Mouse (Mus musculus) liver, embryonic 13.5 days (tissue): ENCODE data around the gene Rpl39l. TPM values are rescaled to one million over a fixed set of nuclear protein-coding genes. Genes with fewer than 3 reads are reported as not detected.
"Not testable (repeated sequence)": the region's sequence is repeated elsewhere in the genome, so short reads cannot be mapped to it uniquely, and the experiment has no call there.

Experiments
- ATAC-seq: fragments of 200-750 bp; cut with Nextera tagmentation; 2 replicates; pipeline ENCODE4 v1.8.0; 2017; ENCODE audit warnings: low read depth, mild to moderate bottlenecking, moderate number of reproducible peaks, moderate library complexity
- DNase-seq: peaks from one replicate; pipeline ENCODE4 v3.0.0; 2022
- H3K27ac ChIP-seq: fragments of 300-500 bp; sonication (generic); 2 replicates; pipeline ENCODE4 v1.5.1; 2015; ENCODE audit warnings: moderate library complexity, mild to moderate bottlenecking, inconsistent platforms
- H3K27me3 ChIP-seq: fragments of 300-500 bp; sonication (generic); 2 replicates; pipeline ENCODE4 v1.6.1; 2015; ENCODE audit warnings: mild to moderate bottlenecking, inconsistent platforms
- H3K36me3 ChIP-seq: fragments of 300-500 bp; sonication (generic); 2 replicates; pipeline ENCODE4 v1.6.1; 2015; ENCODE audit warnings: mild to moderate bottlenecking, inconsistent platforms
- H3K4me1 ChIP-seq: fragments of 300-500 bp; sonication (generic); replicated peaks from 2 replicates; pipeline ENCODE4 v1.6.1; 2015; ENCODE audit warnings: inconsistent platforms
- H3K4me2 ChIP-seq: fragments of 300-500 bp; sonication (generic); 2 replicates; pipeline ENCODE4 v1.6.1; 2015; ENCODE audit warnings: inconsistent platforms, mild to moderate bottlenecking, moderate library complexity
- H3K4me3 ChIP-seq: fragments of 300-500 bp; sonication (generic); replicated peaks from 2 replicates; pipeline ENCODE4 v1.5.1; 2015; ENCODE audit warnings: mild to moderate bottlenecking, inconsistent platforms
- H3K9ac ChIP-seq: fragments of 300-500 bp; sonication (generic); 2 replicates; pipeline ENCODE4 v1.6.1; 2015; ENCODE audit warnings: mild to moderate bottlenecking, inconsistent platforms
- H3K9me3 ChIP-seq: fragments of 300-500 bp; sonication (generic); replicated peaks from 2 replicates; pipeline ENCODE4 v1.6.1; 2016; ENCODE audit warnings: inconsistent platforms
- WGBS: fragments of 180-500 bp; shearing (Covaris S2); methylation state at CpG from one replicate; pipeline ENCODE4 v1.1.7; 2015; ENCODE audit not compliant: insufficient replicate concordance; 5-methylcytosine and 5-hydroxymethylcytosine counted together
- polyA plus RNA-seq: library from polyadenylated mRNA; unstranded; fragments of >200 nt; fragmentation: Nextera tagmentation; extraction: Ambion mirVana; gene quantifications from 2 replicates; pipeline ENCODE4 v1.2.1, GENCODE M21; 2015

Gene Rpl39l
- polyA plus RNA-seq: 1.0 and 1.5 TPM in 2 replicates

GRCm38 (mm10) chr16:10170005-10170404 is at the start of gene Rpl39l:
Gene Rpl39l (plus strand): TSS chr16:10170226.
- ATAC-seq (no peak), DNase-seq (no peak)
- Histone ChIP-seq H3K9me3 (peaks cover 4% of the 10 kb centered on the region; the same call in 1 of the 2 replicates), H3K4me2 (no peak within 1 kb of the TSS), H3K27me3 (no peaks in the 10 kb centered on the region), H3K9ac (no peak within 1 kb of the TSS), H3K4me3 (no peak within 1 kb of the TSS), H3K27ac (no peak within 1 kb of the TSS), H3K36me3 (no peaks in the 10 kb centered on the region), H3K4me1 (no peaks in the 10 kb centered on the region)
- WGBS: 77% methylated on average over 22 of the region's 22 CpGs

- 50% methylated on average over 1 of the region's 1 CpGs for WGBS
- H3K9me3 ChIP-seq: no peaks in the 10 kb centered on the region; the same call in 1 of the 2 replicates
- H3K4me1 ChIP-seq: no peaks in the 10 kb centered on the region
- no peak overlapping the region for H3K4me3 ChIP-seq
- H3K27me3 ChIP-seq: no peaks in the 10 kb centered on the region
- DNase-seq (no peak), ATAC-seq (no peak)
- H3K4me2 ChIP-seq: no peak overlapping the region
- no peak overlapping the region for H3K9ac ChIP-seq
- H3K36me3 ChIP-seq: no peaks in the 10 kb centered on the region
- H3K27ac ChIP-seq: no peak overlapping the region
These were observed 42.4 kb upstream of the Rpl39l start for GRCm38 (mm10) chr16:10127586-10127985.

- no peak overlapping the region for H3K4me2 ChIP-seq
- no peaks in the 10 kb centered on the region for H3K27me3 ChIP-seq
- no peak overlapping the region for H3K27ac ChIP-seq
- no peak overlapping the region for H3K4me3 ChIP-seq
- no peaks in the 10 kb centered on the region; the same call in 1 of the 2 replicates for H3K9me3 ChIP-seq
- no peaks in the 10 kb centered on the region for H3K36me3 ChIP-seq
- ATAC-seq (no peak), DNase-seq (no peak)
- no peaks in the 10 kb centered on the region for H3K4me1 ChIP-seq
- no peak overlapping the region for H3K9ac ChIP-seq
- 41% methylated on average over 2 of the region's 2 CpGs for WGBS
These were observed 40.7 kb upstream of the Rpl39l start for GRCm38 (mm10) chr16:10129052-10129911.

- 30% methylated on average over 2 of the region's 2 CpGs for WGBS
These were observed 26.9 kb upstream of the Rpl39l start for GRCm38 (mm10) chr16:10143166-10143565.

GRCm38 (mm10) chr16:10147401-10147800 is 22.6 kb upstream of the Rpl39l start:
- WGBS: 74% methylated on average over 5 of the region's 5 CpGs
- ATAC-seq (no peak), DNase-seq (no peak)
- Histone ChIP-seq H3K27me3 (no peaks in the 10 kb centered on the region), H3K9ac (no peak overlapping the region), H3K27ac (no peak overlapping the region), H3K4me2 (no peak overlapping the region), H3K4me3 (no peak overlapping the region), H3K4me1 (no peaks in the 10 kb centered on the region), H3K36me3 (no peaks in the 10 kb centered on the region), H3K9me3 (peaks cover 4% of the 10 kb centered on the region; the same call in 1 of the 2 replicates)

More at GRCm38 (mm10) chr16:10143166-10143565, 26.9 kb upstream of the Rpl39l start:
- no peak for DNase-seq
- Histone ChIP-seq H3K27ac (no peak overlapping the region), H3K9me3 (peaks cover 4% of the 10 kb centered on the region; the same call in 1 of the 2 replicates), H3K4me2 (no peak overlapping the region), H3K36me3 (no peaks in the 10 kb centered on the region), H3K4me3 (no peak overlapping the region), H3K9ac (no peak overlapping the region), H3K4me1 (no peaks in the 10 kb centered on the region), H3K27me3 (no peaks in the 10 kb centered on the region)
- no peak for ATAC-seq

- H3K27ac ChIP-seq: no peak overlapping the region
- no peak overlapping the region for H3K9ac ChIP-seq
- no peak overlapping the region for H3K4me2 ChIP-seq
- H3K27me3 ChIP-seq: no peaks in the 10 kb centered on the region
- H3K4me1 ChIP-seq: no peaks in the 10 kb centered on the region
- DNase-seq: no peak
- H3K9me3 ChIP-seq: peaks cover 5% of the 10 kb centered on the region; the same call in 1 of the 2 replicates
- ATAC-seq: no peak
- WGBS: 80% methylated on average over 8 of the region's 8 CpGs
- H3K4me3 ChIP-seq: no peak overlapping the region
- no peaks in the 10 kb centered on the region for H3K36me3 ChIP-seq
These were observed 712 bp upstream of the Rpl39l start for GRCm38 (mm10) chr16:10169123-10169905.

- no peak overlapping the region for H3K4me2 ChIP-seq
- 61% methylated on average over 4 of the region's 4 CpGs for WGBS
- no peak overlapping the region for H3K27ac ChIP-seq
- no peaks in the 10 kb centered on the region for H3K27me3 ChIP-seq
- no peak overlapping the region for H3K9ac ChIP-seq
- H3K4me3 ChIP-seq: no peak overlapping the region
- H3K4me1 ChIP-seq: no peaks in the 10 kb centered on the region
- DNase-seq (no peak), ATAC-seq (no peak)
- no peaks in the 10 kb centered on the region for H3K36me3 ChIP-seq
- no peaks in the 10 kb centered on the region for H3K9me3 ChIP-seq
These were observed 1.2 kb downstream of the Rpl39l start for GRCm38 (mm10) chr16:10171276-10171675.

- no peak overlapping the region for H3K4me2 ChIP-seq
- 38% methylated on average over 3 of the region's 3 CpGs for WGBS
- H3K4me3 ChIP-seq: no peak overlapping the region
- no peak overlapping the region for H3K27ac ChIP-seq
- DNase-seq (no peak), ATAC-seq (no peak)
- no peaks in the 10 kb centered on the region for H3K9me3 ChIP-seq
- no peaks in the 10 kb centered on the region for H3K4me1 ChIP-seq
- H3K36me3 ChIP-seq: no peaks in the 10 kb centered on the region
- no peak overlapping the region for H3K9ac ChIP-seq
- H3K27me3 ChIP-seq: no peaks in the 10 kb centered on the region
These were observed 2.3 kb downstream of the Rpl39l start for GRCm38 (mm10) chr16:10172179-10172820.

GRCm38 (mm10) chr16:10187461-10187860 is 17.4 kb downstream of the Rpl39l start:
- H3K27ac ChIP-seq, ATAC-seq, H3K27me3 ChIP-seq, H3K9ac ChIP-seq, H3K4me3 ChIP-seq, H3K36me3 ChIP-seq, H3K4me2 ChIP-seq, H3K4me1 ChIP-seq, DNase-seq: not testable (repeated sequence)
- 83% methylated on average over 10 of the region's 10 CpGs for WGBS
- peaks cover 14% of the 10 kb centered on the region; the same call in 1 of the 2 replicates for H3K9me3 ChIP-seq

- DNase-seq (peak; percentile 74), ATAC-seq (peak; percentile 98)
- Histone ChIP-seq H3K9ac (peak within 1 kb of the TSS; percentile 61; the same call in 1 of the 2 replicates), H3K27me3 (peaks cover 12% of the 10 kb centered on the region; the same call in 1 of the 2 replicates), H3K36me3 (no peaks in the 10 kb centered on the region), H3K4me3 (peak within 1 kb of the TSS; percentile 65), H3K9me3 (0 out of 2 replicates have a peak, but pooled peaks cover 3% of the 10 kb centered on the region), H3K27ac (no peak within 1 kb of the TSS), H3K4me1 (peaks cover 10% of the 10 kb centered on the region), H3K4me2 (peak within 1 kb of the TSS; percentile 89)
- WGBS: 1% methylated on average over 63 of the region's 63 CpGs
These were observed 22.9 kb downstream of the Rpl39l start, which contains the start of gene Atf7ip2 for GRCm38 (mm10) chr16:10192679-10193506. Gene Atf7ip2 (plus strand): TSS chr16:10192712.
